Mouse (Mus musculus) cortical plate, adult 2 months (tissue): ENCODE measurements at regions not wholly inside any gene's neighbourhood (a gene's known extent, or its start where the extent isn't known, plus 50 kb on each side); places are given as distances from the start of the nearest gene placed in this dataset.
A peak's percentile ranks its signal among the peaks of the same experiment; 100 is the strongest.

Experiments
- H3K27ac ChIP-seq: fragments of 200-500 bp; 2 replicates; pipeline ENCODE4 v1.5.1; 2012; ENCODE audit warnings: low read length, control low read depth, inconsistent platforms; ENCODE audit not compliant: insufficient read depth
- H3K4me1 ChIP-seq: fragments of 200-500 bp; 2 replicates; pipeline ENCODE4 v1.6.1; 2011; ENCODE audit warnings: low read length; ENCODE audit not compliant: control insufficient read depth, insufficient read depth
- H3K4me3 ChIP-seq: fragments of 200-500 bp; 2 replicates; pipeline ENCODE4 v1.5.1; 2011; ENCODE audit warnings: mild to moderate bottlenecking, low read length, control low read depth; ENCODE audit not compliant: insufficient read depth
- CTCF ChIP-seq: fragments of 200-500 bp; IDR thresholded peaks from 2 replicates; pipeline ENCODE4 v1.5.1; 2011; ENCODE audit warnings: mild to moderate bottlenecking, control low read depth, low read length; ENCODE audit not compliant: insufficient read depth; ENCODE audit errors: extremely low read depth
- POLR2A ChIP-seq: fragments of 200-500 bp; IDR thresholded peaks from 2 replicates; pipeline ENCODE4 v1.6.1; 2011; ENCODE audit warnings: mild to moderate bottlenecking, low read length, control low read depth; ENCODE audit not compliant: insufficient read depth; ENCODE audit errors: extremely low read depth

- Histone ChIP-seq H3K4me3 (no peak overlapping the region), H3K27ac (no peak overlapping the region), H3K4me1 (peaks cover 5% of the 10 kb centered on the region; the same call in 1 of the 2 replicates)
- TF ChIP-seq POLR2A (no peak), CTCF (no peak)
Observed at GRCm38 (mm10) chr5:118419344-118420037, 141.0 kb upstream of the Med13l start.

DNA sequence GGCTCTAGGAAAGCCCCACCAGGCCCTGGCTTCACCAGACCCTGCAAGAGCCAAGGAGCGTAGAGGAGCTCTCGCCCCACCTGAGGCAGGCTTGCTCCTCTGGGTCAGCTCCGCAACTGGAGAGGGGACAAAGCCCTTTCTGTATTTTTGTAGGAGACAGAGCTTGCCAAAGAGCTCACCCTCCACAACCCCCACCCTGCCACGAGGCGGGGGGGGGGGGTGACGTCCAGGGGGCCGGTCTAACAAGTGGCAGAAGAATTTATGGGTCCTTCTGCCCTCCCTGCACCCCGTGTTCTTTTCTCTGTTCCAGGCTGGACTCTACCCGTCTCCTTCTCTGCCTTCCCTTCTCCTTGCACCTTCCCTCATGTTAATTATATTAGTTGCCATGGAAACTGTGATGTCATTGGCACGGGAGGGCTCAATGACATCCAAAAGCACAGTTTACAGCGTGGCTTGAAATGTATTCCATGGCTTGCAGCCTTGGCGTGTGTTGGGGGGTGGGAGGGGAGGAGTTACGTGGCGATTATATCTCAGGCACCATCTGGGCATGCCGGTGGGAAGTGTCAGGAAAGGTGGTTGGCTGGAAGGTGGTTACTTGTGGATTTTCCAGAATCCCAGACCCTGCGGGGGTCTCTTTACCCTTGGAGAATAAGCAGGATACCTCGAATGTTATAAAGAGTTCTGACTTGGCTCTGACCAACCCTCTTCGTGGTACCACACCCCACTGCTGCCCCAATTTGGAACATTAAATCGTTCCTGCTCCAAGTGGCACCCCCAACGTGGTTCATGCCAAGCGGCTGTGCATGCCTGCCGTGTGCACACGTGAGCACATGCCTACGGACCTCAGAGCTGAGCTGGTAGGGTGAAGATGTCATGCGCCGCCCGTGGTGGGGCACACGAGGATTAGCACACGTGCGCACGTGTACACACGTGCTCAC lies 138.3 kb upstream of the Med13l start:
- H3K27ac ChIP-seq: peak overlapping the region; percentile 70
- TF ChIP-seq CTCF: no peak
- peak; percentile 51; the same call in 1 of the 2 replicates for TF ChIP-seq POLR2A

DNA sequence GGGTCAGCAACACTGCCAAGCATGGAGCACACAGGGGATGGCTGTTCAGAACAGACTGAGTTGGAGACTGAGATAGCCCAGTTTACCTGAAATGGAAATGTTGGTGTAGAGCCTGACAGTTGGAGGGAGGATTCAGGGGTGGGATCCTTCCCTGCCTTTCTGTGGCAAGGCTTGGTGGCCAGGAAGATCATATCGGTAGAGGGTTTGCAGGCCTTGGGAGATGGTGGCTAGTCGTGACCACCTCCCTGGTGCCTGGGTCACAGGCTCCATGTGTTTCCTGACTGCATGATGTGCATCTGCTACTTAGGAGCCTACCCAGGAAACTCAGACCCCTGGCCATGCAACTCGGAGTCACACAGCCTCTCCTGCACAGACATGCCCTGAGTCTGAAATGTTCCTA lies 136.3 kb upstream of the Med13l start:
- H3K4me1 ChIP-seq: peaks cover 5% of the 10 kb centered on the region; the same call in 1 of the 2 replicates
- TF ChIP-seq POLR2A (no peak), CTCF (no peak)
- H3K27ac ChIP-seq: no peak overlapping the region
- no peak overlapping the region for H3K4me3 ChIP-seq

More for the DNA sequence above, 138.3 kb upstream of the Med13l start:
- Histone ChIP-seq H3K4me3 (peak overlapping the region; percentile 12; the same call in 1 of the 2 replicates), H3K4me1 (peaks cover 5% of the 10 kb centered on the region; the same call in 1 of the 2 replicates)

DNA sequence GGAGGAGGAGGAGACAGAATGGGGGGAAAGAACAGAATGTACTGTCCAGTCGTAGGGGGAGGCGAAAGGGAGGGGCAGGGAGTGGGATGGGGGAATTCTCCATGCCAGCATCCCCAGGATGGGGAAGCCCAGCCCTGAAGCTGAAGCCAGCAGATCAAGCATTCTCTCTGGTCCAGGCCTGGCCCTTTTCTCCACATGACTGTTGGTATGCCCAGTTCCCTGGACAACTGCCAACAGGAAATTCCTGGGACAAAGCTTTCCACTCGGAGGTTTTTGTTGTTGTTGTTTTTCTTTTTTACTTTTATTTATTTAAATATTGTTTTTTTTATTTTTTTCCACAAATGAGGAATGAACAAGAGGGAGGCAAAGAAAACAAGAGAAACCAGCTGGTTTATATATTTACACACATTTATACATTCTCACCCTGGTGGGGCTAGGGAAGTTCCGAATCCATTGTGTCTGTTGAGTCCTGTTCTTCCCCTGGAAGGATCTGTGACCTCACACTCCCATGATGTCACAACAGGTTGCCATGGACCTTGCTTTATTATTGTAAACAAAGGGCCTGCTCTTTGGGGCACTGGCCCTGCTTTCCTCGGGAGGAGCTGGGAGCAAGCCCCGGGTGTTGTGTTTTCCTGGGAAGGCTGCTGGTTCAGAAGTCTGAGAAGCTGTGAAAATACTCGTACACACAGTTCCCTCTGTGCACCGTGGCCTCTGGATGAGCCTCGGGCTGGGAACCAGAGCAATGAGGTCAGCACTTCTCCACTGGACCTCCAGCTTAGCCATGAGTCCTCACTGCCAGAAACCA lies 135.5 kb upstream of the Med13l start:
- H3K4me1 ChIP-seq: peaks cover 5% of the 10 kb centered on the region; the same call in 1 of the 2 replicates
- TF ChIP-seq POLR2A: no peak
- no peak for TF ChIP-seq CTCF
- H3K4me3 ChIP-seq: no peak overlapping the region
- no peak overlapping the region for H3K27ac ChIP-seq

DNA sequence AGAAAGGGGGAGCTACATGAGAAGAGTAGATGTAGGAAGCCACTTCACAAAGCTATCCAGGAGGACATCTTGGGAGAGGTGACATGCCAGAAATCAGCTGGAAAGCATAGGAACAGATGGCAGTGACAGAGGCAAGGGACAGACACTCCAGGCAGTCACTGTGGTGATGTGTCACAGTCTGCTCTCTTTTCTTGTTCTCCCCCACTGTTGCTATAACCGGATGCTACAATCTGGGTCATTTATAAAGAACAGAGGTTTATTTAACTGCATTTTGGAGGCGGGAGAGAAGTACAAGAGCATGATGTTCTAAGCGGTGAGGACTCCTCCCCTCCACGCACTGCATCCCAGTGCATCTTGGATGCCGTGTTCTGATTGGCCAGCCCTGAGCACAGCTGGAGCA lies 133.8 kb upstream of the Med13l start:
- TF ChIP-seq POLR2A (no peak), CTCF (no peak)
- Histone ChIP-seq H3K4me1 (0 out of 2 replicates have a peak, but pooled peaks cover 3% of the 10 kb centered on the region), H3K4me3 (no peak overlapping the region), H3K27ac (no peak overlapping the region)

DNA sequence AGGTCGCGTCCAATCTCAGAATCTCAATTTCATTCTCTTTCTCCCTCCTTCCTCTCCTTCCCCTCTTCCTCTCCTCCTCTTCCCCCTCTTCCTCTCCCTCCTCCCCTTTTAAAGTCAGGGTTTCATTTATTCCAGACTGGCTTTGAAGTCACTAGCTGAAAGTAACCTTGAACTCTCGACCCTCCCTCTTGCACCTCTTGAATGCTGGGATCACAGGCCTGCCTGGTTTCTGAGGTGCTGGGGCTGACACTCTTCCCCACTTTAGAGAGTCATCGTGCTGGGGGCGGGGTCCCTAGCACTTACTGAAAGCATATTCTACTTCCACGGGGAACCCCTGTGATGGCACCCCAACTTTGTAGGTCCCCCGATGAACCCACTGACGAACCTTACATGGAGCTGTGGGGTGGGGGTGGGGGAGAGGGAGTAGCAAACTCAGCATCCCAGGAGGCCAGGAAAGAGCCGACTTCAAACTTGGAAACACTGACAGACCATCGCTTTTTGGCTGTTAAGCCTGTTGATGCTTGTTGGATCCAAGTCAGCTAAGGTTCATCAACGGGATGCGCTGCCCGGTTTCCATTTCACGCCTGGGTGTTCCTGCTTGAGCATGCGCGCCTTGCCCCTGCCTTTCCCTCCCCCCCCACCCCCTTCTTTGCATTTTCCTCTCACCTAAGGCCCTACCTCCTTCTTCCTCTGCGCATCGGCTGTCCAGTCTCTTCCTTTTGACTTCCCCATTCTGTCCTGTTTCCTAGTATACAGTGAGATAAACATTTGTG lies 132.0 kb upstream of the Med13l start:
- TF ChIP-seq CTCF: no peak
- TF ChIP-seq POLR2A: no peak
- no peak overlapping the region for H3K27ac ChIP-seq
- no peaks in the 10 kb centered on the region for H3K4me1 ChIP-seq
- no peak overlapping the region for H3K4me3 ChIP-seq

- TF ChIP-seq POLR2A: no peak
- TF ChIP-seq CTCF: no peak
- no peak overlapping the region for H3K27ac ChIP-seq
- no peak overlapping the region for H3K4me3 ChIP-seq
- H3K4me1 ChIP-seq: no peaks in the 10 kb centered on the region
Observed at GRCm38 (mm10) chr5:118433599-118433998, 126.9 kb upstream of the Med13l start.

GRCm38 (mm10) chr5:118434718-118435555 lies 125.5 kb upstream of the Med13l start:
- no peaks in the 10 kb centered on the region for H3K4me1 ChIP-seq
- TF ChIP-seq CTCF: no peak
- TF ChIP-seq POLR2A: no peak
- H3K4me3 ChIP-seq: no peak overlapping the region
- no peak overlapping the region for H3K27ac ChIP-seq
